Comparison of ENCODE assay signal across 13 mouse cellular contexts in the genomic region with DNA sequence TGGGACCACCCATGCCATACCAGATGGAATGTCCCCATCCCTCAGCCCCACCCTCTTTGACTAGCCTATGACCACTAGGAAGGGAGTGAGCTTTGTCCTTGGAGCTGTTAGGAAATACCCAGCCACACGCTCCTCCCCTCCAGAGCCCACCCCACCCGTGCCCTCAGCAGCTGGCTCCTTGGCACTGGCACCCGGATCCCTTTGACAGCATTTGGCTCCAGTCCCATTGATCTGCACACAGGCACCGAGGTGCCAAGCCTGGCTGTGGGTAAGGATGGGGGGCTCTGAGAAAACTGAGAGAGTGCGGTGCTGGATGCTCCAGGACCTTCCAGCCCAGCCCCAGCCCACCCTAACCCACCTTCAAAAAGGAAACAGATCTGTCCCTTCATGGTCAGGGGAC. TPM values are rescaled to one million over a fixed set of nuclear protein-coding genes. Genes with fewer than 3 reads are reported as not detected.
DNase-seq lines count a peak whose midpoint lies in the region; ATAC-seq and TF ChIP-seq lines count a peak whose summit lies in the region.
"Had no signal": no experiment of that assay in that cellular context is flagged by ENCODE, and none has a peak within 500 bp of the region (broad histone marks: within the 10 kb centered on the region; RNA-seq: fewer than 3 reads in every experiment).

No protein-coding gene starts in this region.

- peak overlapping the region; percentile 43 for H3K4me2 ChIP-seq in forebrain, embryonic 13.5 days
- H3K4me2 ChIP-seq in lung, embryonic 15.5 days: no peak overlapping the region
- H3K4me2 ChIP-seq in midbrain, embryonic 16.5 days (ENCODE audit: low read length): peak overlapping the region; percentile 33
- H3K4me2 ChIP-seq: heart, embryonic 15.5 days; kidney, embryonic 15.5 days; stomach, embryonic 15.5 days had no signal

- WGBS in forebrain, embryonic 13.5 days: 35% methylated on average over 5 of the region's 5 CpGs
- 86% methylated on average over 5 of the region's 5 CpGs for WGBS in forebrain, embryonic 10.5 days
- 48% methylated on average over 5 of the region's 5 CpGs for WGBS in lung, embryonic 15.5 days
- 58% methylated on average over 5 of the region's 5 CpGs for WGBS in midbrain, embryonic 16.5 days
- WGBS in kidney, adult 2 months: 49% methylated on average over 5 of the region's 5 CpGs

- DNase-seq in forebrain, embryonic 10.5 days (ENCODE audit: extremely low spot score, low spot score): no peak
- no peak for DNase-seq in lung, postnatal 25 days (ENCODE audit: low spot score)
- DNase-seq in cerebellum, adult 8-10 months: peak; percentile 54
- no peak for DNase-seq in kidney, adult 2 months
- no peak for DNase-seq in adrenal gland, postnatal 25 days

- no peaks in the 10 kb centered on the region for H3K36me3 ChIP-seq in forebrain, embryonic 13.5 days (ENCODE audit: poor library complexity, severe bottlenecking)
- H3K36me3 ChIP-seq in forebrain, embryonic 10.5 days (replicated peaks): no peaks in the 10 kb centered on the region
- H3K36me3 ChIP-seq in lung, embryonic 15.5 days: no peaks in the 10 kb centered on the region
- H3K36me3 ChIP-seq in midbrain, embryonic 16.5 days (ENCODE audit: control insufficient read depth, insufficient read depth, low read length): no peaks in the 10 kb centered on the region
- no peaks in the 10 kb centered on the region for H3K36me3 ChIP-seq in kidney, adult 2 months (ENCODE audit: control insufficient read depth, insufficient read depth, low read length)
- H3K36me3 ChIP-seq: heart, embryonic 15.5 days; kidney, embryonic 15.5 days; stomach, embryonic 15.5 days had no signal

- TF ChIP-seq POLR2A in kidney, adult 2 months (IDR thresholded peaks at IDR 0.05; ENCODE audit: low read depth, low read length): no peak

- TF ChIP-seq CTCF in kidney, adult 2 months (conservative IDR thresholded peaks at IDR 0.05; ENCODE audit: insufficient read depth, insufficient read length, low read depth, low read length): no peak

- H3K9me3 ChIP-seq in forebrain, embryonic 13.5 days (replicated peaks): no peaks in the 10 kb centered on the region
- H3K9me3 ChIP-seq in forebrain, embryonic 10.5 days: no peaks in the 10 kb centered on the region
- no peaks in the 10 kb centered on the region for H3K9me3 ChIP-seq in lung, embryonic 15.5 days
- H3K9me3 ChIP-seq in midbrain, embryonic 16.5 days (replicated peaks; ENCODE audit: control insufficient read depth, low read length, poor library complexity, severe bottlenecking): no peaks in the 10 kb centered on the region
- H3K9me3 ChIP-seq: heart, embryonic 15.5 days; kidney, embryonic 15.5 days; stomach, embryonic 15.5 days had no signal

- peak overlapping the region; percentile 22 for H3K4me3 ChIP-seq in forebrain, embryonic 13.5 days
- H3K4me3 ChIP-seq in forebrain, embryonic 10.5 days: no peak overlapping the region
- no peak overlapping the region for H3K4me3 ChIP-seq in lung, embryonic 15.5 days
- peak overlapping the region; percentile 11; the same call in 1 of the 2 replicates for H3K4me3 ChIP-seq in midbrain, embryonic 16.5 days (ENCODE audit: low read depth, low read length)
- no peak overlapping the region for H3K4me3 ChIP-seq in kidney, adult 2 months (ENCODE audit: insufficient read depth, low read depth, low read length)
- H3K4me3 ChIP-seq: heart, embryonic 15.5 days; kidney, embryonic 15.5 days; stomach, embryonic 15.5 days had no signal

- peak overlapping the region; percentile 87 for H3K27ac ChIP-seq in forebrain, embryonic 13.5 days
- H3K27ac ChIP-seq in forebrain, embryonic 10.5 days: no peak overlapping the region
- H3K27ac ChIP-seq in lung, embryonic 15.5 days: no peak overlapping the region
- peak overlapping the region; percentile 59 for H3K27ac ChIP-seq in midbrain, embryonic 16.5 days (ENCODE audit: low read length)
- no peak overlapping the region for H3K27ac ChIP-seq in kidney, adult 2 months (ENCODE audit: insufficient read depth, low read depth, low read length)
- H3K27ac ChIP-seq: heart, embryonic 15.5 days; kidney, embryonic 15.5 days; liver, embryonic 14.5 days; stomach, embryonic 15.5 days had no signal

- peaks cover 67% of the 10 kb centered on the region for H3K4me1 ChIP-seq in forebrain, embryonic 13.5 days
- peaks cover 21% of the 10 kb centered on the region for H3K4me1 ChIP-seq in forebrain, embryonic 10.5 days
- H3K4me1 ChIP-seq in lung, embryonic 15.5 days: no peaks in the 10 kb centered on the region
- peaks cover 16% of the 10 kb centered on the region; the same call in 1 of the 2 replicates for H3K4me1 ChIP-seq in midbrain, embryonic 16.5 days (ENCODE audit: control insufficient read depth, insufficient read depth, low read length)
- H3K4me1 ChIP-seq in kidney, adult 2 months (ENCODE audit: control insufficient read depth, insufficient read depth, low read length): no peaks in the 10 kb centered on the region
- H3K4me1 ChIP-seq: heart, embryonic 15.5 days; kidney, embryonic 15.5 days; stomach, embryonic 15.5 days had no signal

- ATAC-seq in forebrain, embryonic 13.5 days: peak; percentile 83
- peak; percentile 44 for ATAC-seq in lung, embryonic 15.5 days (ENCODE audit: borderline replicate concordance, extremely low read depth, low FRiP score, low TSS enrichment)
- ATAC-seq in midbrain, embryonic 16.5 days: peak; percentile 77
- ATAC-seq: Patski had no signal

- H3K27me3 ChIP-seq in forebrain, embryonic 13.5 days: 0 out of 2 replicates have a peak, but pooled peaks cover 11% of the 10 kb centered on the region
- peaks cover 40% of the 10 kb centered on the region for H3K27me3 ChIP-seq in forebrain, embryonic 10.5 days (ENCODE audit: poor library complexity, severe bottlenecking)
- peaks cover 15% of the 10 kb centered on the region for H3K27me3 ChIP-seq in lung, embryonic 15.5 days
- no peaks in the 10 kb centered on the region for H3K27me3 ChIP-seq in midbrain, embryonic 16.5 days (ENCODE audit: control insufficient read depth, insufficient read depth, low read depth, low read length)
- H3K27me3 ChIP-seq in kidney, adult 2 months (replicated peaks; ENCODE audit: control insufficient read depth, insufficient read depth, low read length): no peaks in the 10 kb centered on the region

- H3K9ac ChIP-seq in forebrain, embryonic 13.5 days: peak overlapping the region; percentile 35; the same call in 1 of the 2 replicates
- no peak overlapping the region for H3K9ac ChIP-seq in lung, embryonic 15.5 days
- H3K9ac ChIP-seq in midbrain, embryonic 16.5 days (ENCODE audit: low read depth, low read length): no peak overlapping the region
- H3K9ac ChIP-seq: heart, embryonic 15.5 days; kidney, embryonic 15.5 days; liver, embryonic 14.5 days; stomach, embryonic 15.5 days had no signal

RNA-seq across cellular contexts. Expression of a gene that starts 23.9 kb away (rescaled TPM):
- polyA plus RNA-seq in forebrain, embryonic 13.5 days (2015; fragmentation: Nextera tagmentation; extraction: Ambion mirVana): 15.4 and 17.4 TPM in 2 replicates
- 19.0 and 19.1 TPM in 2 replicates for polyA plus RNA-seq in forebrain, embryonic 10.5 days (2016; fragmentation: Nextera tagmentation; extraction: Ambion mirVana)
- polyA plus RNA-seq in lung, embryonic 15.5 days (2015; fragmentation: Nextera tagmentation; extraction: Ambion mirVana): 17.7 and 18.6 TPM in 2 replicates
- polyA plus RNA-seq in midbrain, embryonic 16.5 days (2015; fragmentation: Nextera tagmentation; extraction: Ambion mirVana): 15.1 and 18.0 TPM in 2 replicates
- polyA plus RNA-seq in kidney, adult 2 months (2012; rRNA removed): 73.9 and 74.9 TPM in 2 replicates
- total RNA-seq in adrenal gland, postnatal 25 days (2021): 36.6 and 40.9 TPM in 2 replicates

RNA-seq across cellular contexts. Expression of a gene that starts 52.4 kb away (rescaled TPM):
- 12.4 and 13.9 TPM in 2 replicates for polyA plus RNA-seq in forebrain, embryonic 13.5 days (2015; fragmentation: Nextera tagmentation; extraction: Ambion mirVana)
- 1.6 and 2.4 TPM in 2 replicates for polyA plus RNA-seq in forebrain, embryonic 10.5 days (2016; fragmentation: Nextera tagmentation; extraction: Ambion mirVana)
- 4.8 and 5.4 TPM in 2 replicates for polyA plus RNA-seq in lung, embryonic 15.5 days (2015; fragmentation: Nextera tagmentation; extraction: Ambion mirVana)
- 17.7 and 17.9 TPM in 2 replicates for polyA plus RNA-seq in midbrain, embryonic 16.5 days (2015; fragmentation: Nextera tagmentation; extraction: Ambion mirVana)
- polyA plus RNA-seq in kidney, adult 2 months (2012; rRNA removed): 5.5 and 6.7 TPM in 2 replicates
- total RNA-seq in adrenal gland, postnatal 25 days (2021): 12.2 and 14.1 TPM in 2 replicates

Comparison
In these comparisons a context has a peak if more than half of its experiments do, and no peak if none do; other contexts are left out.
1. H3K27ac ChIP-seq: peak in forebrain, embryonic 13.5 days (single experiment) and midbrain, embryonic 16.5 days (single experiment); none in forebrain, embryonic 10.5 days (single experiment), lung, embryonic 15.5 days (single experiment) and kidney, adult 2 months (single experiment).
2. H3K4me3 ChIP-seq: peak in forebrain, embryonic 13.5 days (single experiment) and midbrain, embryonic 16.5 days (single experiment); none in forebrain, embryonic 10.5 days (single experiment), lung, embryonic 15.5 days (single experiment) and kidney, adult 2 months (single experiment).
3. Peak in every context shown above with its lines, with median percentiles within 50 percentile points of each other: ATAC-seq.